Mouse (Mus musculus) heart, embryonic 14.5 days (tissue): Measurements from ENCODE around the gene Slc16a2. TPM values are rescaled to one million over a fixed set of nuclear protein-coding genes. Genes with fewer than 3 reads are reported as not detected.

Source experiments
- ATAC-seq: fragments of 200-750 bp; cut with Nextera tagmentation; 2 replicates; pipeline ENCODE4 v1.8.0; 2017; ENCODE audit warnings: low read depth, moderate TSS enrichment; ENCODE audit not compliant: insufficient number of reproducible peaks, insufficient read depth, low FRiP score
- H3K27ac ChIP-seq, 2 experiments: fragments of 200-500 bp in 1 of 2; fragments of 300-500 bp in 1 of 2; sonication (generic) in 1 of 2; replicated peaks in 1 of 2; 2 replicates each; pipeline ENCODE4 v1.5.1; 2012 to 2014; ENCODE audit warnings: low read depth in 2 of 2, low read length in 2 of 2, control low read depth in 1 of 2, mild to moderate bottlenecking in 1 of 2, mixed read lengths in 1 of 2; ENCODE audit not compliant: control insufficient read depth in 1 of 2, insufficient read depth in 1 of 2
- H3K27me3 ChIP-seq: fragments of 300-500 bp; sonication (generic); 2 replicates; pipeline ENCODE4 v1.6.1; 2014; ENCODE audit warnings: mild to moderate bottlenecking, low read length, control low read depth; ENCODE audit not compliant: control insufficient read depth, insufficient read depth
- H3K36me3 ChIP-seq: fragments of 300-500 bp; sonication (generic); 2 replicates; pipeline ENCODE4 v1.6.1; 2014; ENCODE audit warnings: mild to moderate bottlenecking, control low read depth, low read length, mixed read lengths; ENCODE audit not compliant: control insufficient read depth, insufficient read depth
- H3K4me1 ChIP-seq, 2 experiments: fragments of 200-500 bp in 1 of 2; fragments of 300-500 bp in 1 of 2; sonication (generic) in 1 of 2; 2 replicates each; pipeline ENCODE4 v1.6.1; 2012 to 2014; ENCODE audit warnings: low read length in 2 of 2, control low read depth in 1 of 2, mixed read lengths in 1 of 2; ENCODE audit not compliant: control insufficient read depth in 2 of 2, insufficient read depth in 2 of 2
- H3K4me2 ChIP-seq: fragments of 300-500 bp; sonication (generic); 2 replicates; pipeline ENCODE4 v1.6.1; 2014; ENCODE audit warnings: mild to moderate bottlenecking, low read length
- H3K4me3 ChIP-seq, 2 experiments: fragments of 200-500 bp in 1 of 2; fragments of 300-500 bp in 1 of 2; sonication (generic) in 1 of 2; 2 replicates each; pipeline ENCODE4 v1.5.1; 2012 to 2014; ENCODE audit warnings: low read length in 2 of 2, mild to moderate bottlenecking in 2 of 2, control low read depth in 1 of 2, low read depth in 1 of 2, moderate library complexity in 1 of 2; ENCODE audit not compliant: control insufficient read depth in 1 of 2, insufficient read depth in 1 of 2
- H3K9ac ChIP-seq: fragments of 300-500 bp; sonication (generic); 2 replicates; pipeline ENCODE4 v1.6.1; 2014; ENCODE audit warnings: mild to moderate bottlenecking, low read length
- H3K9me3 ChIP-seq: fragments of 300-500 bp; sonication (generic); 2 replicates; pipeline ENCODE4 v1.6.1; 2016; ENCODE audit warnings: low read length, control low read depth; ENCODE audit not compliant: control insufficient read depth
- WGBS: fragments of 180-500 bp; shearing (Covaris S2); extraction: QIAGEN DNeasy Blood & Tissue Kit; methylation state at CpG from one replicate; pipeline ENCODE4 v1.1.7; 2014; 5-methylcytosine and 5-hydroxymethylcytosine counted together
- polyA plus RNA-seq: library from polyadenylated mRNA; unstranded; fragments of >200 nt; fragmentation: Nextera tagmentation; extraction: Ambion mirVana; gene quantifications from 2 replicates; pipeline ENCODE4 v1.2.1, GENCODE M21; 2014

Slc16a2 gene
- polyA plus RNA-seq, 1 experiment from 2014 or later: 25.9 TPM

GRCm38 (mm10) chrX:103653021-103653420 is 168.8 kb downstream of the Slc16a2 start:
- no peak for ATAC-seq
- Histone ChIP-seq H3K4me1 (no peaks in the 10 kb centered on the region), H3K4me2 (no peak overlapping the region), H3K27me3 (peaks cover 9% of the 10 kb centered on the region; the same call in 1 of the 2 replicates), H3K27ac (no peak overlapping the region; a peak in 1 of 4 replicates), H3K36me3 (no peaks in the 10 kb centered on the region), H3K4me3 (no peak overlapping the region), H3K9me3 (no peaks in the 10 kb centered on the region), H3K9ac (no peak overlapping the region)
- WGBS: 26% methylated on average over 2 of the region's 2 CpGs

- WGBS: 67% methylated on average over 1 of the region's 1 CpGs
- H3K4me3 ChIP-seq: no peak overlapping the region
- H3K9ac ChIP-seq: no peak overlapping the region
- H3K27me3 ChIP-seq: peaks cover 9% of the 10 kb centered on the region; the same call in 1 of the 2 replicates
- H3K9me3 ChIP-seq: no peaks in the 10 kb centered on the region
- ATAC-seq: no peak
- no peaks in the 10 kb centered on the region for H3K4me1 ChIP-seq
- no peak overlapping the region for H3K4me2 ChIP-seq
- H3K27ac ChIP-seq: no peak overlapping the region
- H3K36me3 ChIP-seq: no peaks in the 10 kb centered on the region
Measured at GRCm38 (mm10) chrX:103652048-103652447, 169.7 kb downstream of the Slc16a2 start.

Other genes with a start within 250 kb of the Slc16a2 start
- gene Zcchc13, start 191.4 kb downstream of the Slc16a2 start, polyA plus RNA-seq: not detected in 2 replicates
- 26.5 and 28.7 TPM in 2 replicates for gene Rlim, start 159.3 kb upstream of the Slc16a2 start, polyA plus RNA-seq